Mouse (Mus musculus) myocyte (in vitro differentiated cells): Measurements from ENCODE around the gene Acot4. TPM values are rescaled to one million over a fixed set of nuclear protein-coding genes. Genes with fewer than 3 reads are reported as not detected.
"Not testable (repeated sequence)": the region's sequence is repeated elsewhere in the genome, so short reads cannot be mapped to it uniquely, and the experiment has no call there.

Experiments
- H3K27me3 ChIP-seq: one replicate; pipeline ENCODE4 v1.6.1; 2011; ENCODE audit not compliant: control insufficient read depth, insufficient read depth, insufficient read length
- H3K36me3 ChIP-seq: one replicate; pipeline ENCODE4 v1.6.1; 2011; ENCODE audit not compliant: control insufficient read depth, insufficient read depth
- H3K4me2 ChIP-seq: one replicate; pipeline ENCODE4 v1.6.1; 2011; ENCODE audit warnings: low read depth, control low read depth
- H3K4me3 ChIP-seq: one replicate; pipeline ENCODE4 v1.5.1; 2011; ENCODE audit warnings: mild to moderate bottlenecking, control low read depth, moderate library complexity
- H3K79me2 ChIP-seq: one replicate; pipeline ENCODE4 v1.6.1; 2011; ENCODE audit not compliant: control insufficient read depth, insufficient read depth
- H3ac ChIP-seq: one replicate; pipeline ENCODE4 v1.6.1; 2011; ENCODE audit not compliant: control insufficient read depth, insufficient read length
- CEBPB ChIP-seq: IDR thresholded peaks from 2 replicates; pipeline ENCODE4 v1.6.1; 2011; ENCODE audit warnings: mild to moderate bottlenecking, moderate library complexity; ENCODE audit not compliant: poor library complexity, insufficient read depth, severe bottlenecking
- E2F4 ChIP-seq: IDR thresholded peaks from one replicate; pipeline ENCODE4 v1.6.1; 2011; ENCODE audit warnings: mild to moderate bottlenecking, control low read depth, moderate library complexity; ENCODE audit not compliant: insufficient read depth
- MAX ChIP-seq: IDR thresholded peaks from one replicate; pipeline ENCODE4 v1.6.1; 2011; ENCODE audit warnings: low read depth, mild to moderate bottlenecking, control low read depth
- MYOD1 ChIP-seq, 3 experiments: IDR thresholded peaks; one replicate each; pipeline ENCODE4 v1.6.1; 2011; ENCODE audit warnings: control low read depth in 2 of 3, low read depth in 2 of 3, mild to moderate bottlenecking in 2 of 3, moderate library complexity in 1 of 3; ENCODE audit not compliant: insufficient read length in 2 of 3, control insufficient read depth in 1 of 3
- MYOG ChIP-seq, 3 experiments: IDR thresholded peaks; one replicate each; pipeline ENCODE4 v1.6.1; 2011; ENCODE audit warnings: control low read depth in 2 of 3, low read depth in 2 of 3, mild to moderate bottlenecking in 2 of 3; ENCODE audit not compliant: insufficient read length in 2 of 3, control insufficient read depth in 1 of 3, insufficient read depth in 1 of 3
- POLR2A ChIP-seq: IDR thresholded peaks from one replicate; pipeline ENCODE4 v1.6.1; 2011; ENCODE audit warnings: low read depth, mild to moderate bottlenecking, control low read depth, moderate library complexity; ENCODE audit not compliant: insufficient read length
- POLR2AphosphoS2 ChIP-seq: IDR thresholded peaks from one replicate; pipeline ENCODE4 v1.6.1; 2011; ENCODE audit warnings: low read depth, control low read depth; ENCODE audit not compliant: insufficient read length
- REST ChIP-seq: IDR thresholded peaks from one replicate; pipeline ENCODE4 v1.6.1; 2011; ENCODE audit warnings: mild to moderate bottlenecking, control low read depth, moderate library complexity; ENCODE audit not compliant: insufficient read depth, insufficient read length
- SRF ChIP-seq: IDR thresholded peaks from one replicate; pipeline ENCODE4 v1.6.1; 2011; ENCODE audit warnings: low read depth; ENCODE audit not compliant: control insufficient read depth, insufficient read length
- TCF12 ChIP-seq: IDR thresholded peaks from one replicate; pipeline ENCODE4 v1.6.1; 2011; ENCODE audit warnings: mild to moderate bottlenecking, control low read depth; ENCODE audit not compliant: poor library complexity, insufficient read depth, severe bottlenecking
- TCF3 ChIP-seq: IDR thresholded peaks from one replicate; pipeline ENCODE4 v1.6.1; 2011; ENCODE audit warnings: low read depth, control low read depth; ENCODE audit not compliant: insufficient read length
- USF1 ChIP-seq: IDR thresholded peaks from one replicate; pipeline ENCODE4 v1.6.1; 2011; ENCODE audit warnings: low read depth, mild to moderate bottlenecking, control low read depth, moderate library complexity
- polyA plus RNA-seq: library from polyadenylated mRNA; unstranded; fragments of >200 nt; fragmentation: generic; extraction: Trizol; gene quantifications from one replicate; pipeline ENCODE4 v1.2.1, GENCODE M21; 2012; ENCODE audit warnings: missing spikeins

The Acot4 gene
- polyA plus RNA-seq, 1 experiment: not detected

GRCm38 (mm10) chr12:84068296-84068695, 30.1 kb downstream of the Acot4 start:
- no peak overlapping the region for H3ac ChIP-seq
- H3K79me2 ChIP-seq: no peaks in the 10 kb centered on the region
- no peak overlapping the region for H3K4me3 ChIP-seq
- TF ChIP-seq REST (no peak), E2F4 (no peak), TCF12 (no peak), MYOG (IDR thresholded peaks at IDR 0.05; ENCODE audit: control insufficient read depth in 1 of 3, insufficient read depth in 1 of 3, insufficient read length in 2 of 3, low read depth in 2 of 3) (no peak), SRF (no peak)
- H3K36me3 ChIP-seq: no peaks in the 10 kb centered on the region
- peaks cover 47% of the 10 kb centered on the region for H3K27me3 ChIP-seq
- H3K4me2 ChIP-seq: no peak overlapping the region

GRCm38 (mm10) chr12:84068986-84069385, 30.8 kb downstream of the Acot4 start, which contains the start of gene Acot5:
Gene Acot5, plus strand, starts transcription at chr12:84069325.
- H3K79me2 ChIP-seq: no peaks in the 10 kb centered on the region
- no peak within 1 kb of the TSS for H3K4me3 ChIP-seq
- H3K4me2 ChIP-seq: no peak within 1 kb of the TSS
- no peaks in the 10 kb centered on the region for H3K36me3 ChIP-seq
- no peak within 1 kb of the TSS for H3ac ChIP-seq
- TF ChIP-seq MYOG (IDR thresholded peaks at IDR 0.05; ENCODE audit: control insufficient read depth in 1 of 3, insufficient read depth in 1 of 3, insufficient read length in 2 of 3, low read depth in 2 of 3) (no peak), MYOD1 (IDR thresholded peaks at IDR 0.05; ENCODE audit: control insufficient read depth in 1 of 3, insufficient read length in 2 of 3, low read depth in 2 of 3) (no peak)
- H3K27me3 ChIP-seq: peaks cover 51% of the 10 kb centered on the region

- H3K4me2 ChIP-seq, H3K36me3 ChIP-seq, H3K79me2 ChIP-seq, H3ac ChIP-seq, H3K4me3 ChIP-seq: not testable (repeated sequence)
- H3K27me3 ChIP-seq: peaks cover 54% of the 10 kb centered on the region
Measured at GRCm38 (mm10) chr12:84069582-84069981, 31.4 kb downstream of the Acot4 start.

GRCm38 (mm10) chr12:84071696-84072095, 33.5 kb downstream of the Acot4 start:
- no peak overlapping the region for H3ac ChIP-seq
- H3K79me2 ChIP-seq: no peaks in the 10 kb centered on the region
- H3K27me3 ChIP-seq: peaks cover 48% of the 10 kb centered on the region
- TF ChIP-seq REST (no peak), POLR2AphosphoS2 (no peak), TCF3 (no peak), CEBPB (no peak), TCF12 (no peak), MYOD1 (IDR thresholded peaks at IDR 0.05; ENCODE audit: control insufficient read depth in 1 of 3, insufficient read length in 2 of 3, low read depth in 2 of 3) (no peak)
- H3K36me3 ChIP-seq: no peaks in the 10 kb centered on the region
- H3K4me3 ChIP-seq: no peak overlapping the region
- no peak overlapping the region for H3K4me2 ChIP-seq

- H3K4me3 ChIP-seq: no peak overlapping the region
- no peaks in the 10 kb centered on the region for H3K79me2 ChIP-seq
- no peak overlapping the region for H3K4me2 ChIP-seq
- peaks cover 22% of the 10 kb centered on the region for H3K27me3 ChIP-seq
- no peak for TF ChIP-seq CEBPB
- no peak for TF ChIP-seq TCF12
- TF ChIP-seq TCF3: no peak
- TF ChIP-seq REST: no peak
- TF ChIP-seq MYOG (IDR thresholded peaks at IDR 0.05; ENCODE audit: control insufficient read depth in 1 of 3, insufficient read depth in 1 of 3, insufficient read length in 2 of 3, low read depth in 2 of 3): no peak
- TF ChIP-seq USF1: no peak
- no peak for TF ChIP-seq POLR2AphosphoS2
- TF ChIP-seq POLR2A: no peak
- TF ChIP-seq E2F4: no peak
- TF ChIP-seq MAX: no peak
- TF ChIP-seq SRF: no peak
- no peak for TF ChIP-seq MYOD1 (IDR thresholded peaks at IDR 0.05; ENCODE audit: control insufficient read depth in 1 of 3, insufficient read length in 2 of 3, low read depth in 2 of 3)
- H3K36me3 ChIP-seq: no peaks in the 10 kb centered on the region
- no peak overlapping the region for H3ac ChIP-seq
Measured at GRCm38 (mm10) chr12:84077371-84077990, 39.3 kb downstream of the Acot4 start.

GRCm38 (mm10) chr12:84083842-84084241, 45.7 kb downstream of the Acot4 start:
- Histone ChIP-seq H3K79me2 (no peaks in the 10 kb centered on the region), H3K27me3 (peaks cover 16% of the 10 kb centered on the region), H3K36me3 (no peaks in the 10 kb centered on the region), H3K4me3 (no peak overlapping the region), H3K4me2 (no peak overlapping the region), H3ac (no peak overlapping the region)
- TF ChIP-seq TCF3 (no peak), MYOG (IDR thresholded peaks at IDR 0.05; ENCODE audit: control insufficient read depth in 1 of 3, insufficient read depth in 1 of 3, insufficient read length in 2 of 3, low read depth in 2 of 3) (no peak), SRF (no peak), POLR2A (no peak), MYOD1 (IDR thresholded peaks at IDR 0.05; ENCODE audit: control insufficient read depth in 1 of 3, insufficient read length in 2 of 3, low read depth in 2 of 3) (no peak), CEBPB (no peak), POLR2AphosphoS2 (no peak), USF1 (no peak), E2F4 (no peak), REST (no peak), MAX (no peak), TCF12 (no peak)
